Mouse (Mus musculus) ES-E14 (cell line): ENCODE measurements around the gene E2f6.

Experiments
- HCFC1 ChIP-seq: IDR thresholded peaks from 2 replicates; pipeline ENCODE4 v1.6.1; 2012; ENCODE audit warnings: low read length, inconsistent platforms, borderline replicate concordance; ENCODE audit not compliant: insufficient read depth
- MAFK ChIP-seq: IDR thresholded peaks from 2 replicates; pipeline ENCODE4 v1.6.1; 2014; ENCODE audit warnings: mild to moderate bottlenecking, low read depth, low read length, inconsistent platforms; ENCODE audit not compliant: insufficient read depth

DNA sequence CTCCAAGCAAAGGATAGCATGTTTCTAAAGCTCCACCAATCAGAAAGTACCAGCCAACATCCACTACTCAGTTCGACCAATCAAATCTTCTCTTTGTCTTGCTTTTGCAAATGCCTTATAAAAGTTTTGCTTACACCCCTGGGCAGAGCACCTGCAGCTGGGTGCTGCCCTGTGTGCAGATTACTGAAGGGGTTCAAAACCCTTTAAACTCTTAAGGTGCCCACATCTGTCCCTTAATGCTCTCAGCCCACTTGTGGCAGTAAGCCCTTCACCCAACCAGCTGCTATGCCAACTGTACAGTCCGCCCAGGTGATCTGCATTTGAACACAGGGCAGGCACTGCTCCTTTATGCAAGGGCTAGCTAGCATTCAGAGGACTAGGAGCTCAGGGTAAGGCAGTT, 49.0 kb downstream of the E2f6 start:
- TF ChIP-seq MAFK (no peak), HCFC1 (no peak)
